Mouse (Mus musculus) E14TG2a.4 (cell line): ENCODE measurements around the gene Timeless.

ENCODE experiments used
- CTCF ChIP-seq: conservative IDR thresholded peaks from 2 replicates; pipeline ENCODE4 v1.5.1; 2014; ENCODE audit warnings: low read length
- NANOG ChIP-seq: IDR thresholded peaks from 2 replicates; pipeline ENCODE4 v1.6.1; 2014; ENCODE audit warnings: borderline replicate concordance, low read length, mixed read lengths

DNA sequence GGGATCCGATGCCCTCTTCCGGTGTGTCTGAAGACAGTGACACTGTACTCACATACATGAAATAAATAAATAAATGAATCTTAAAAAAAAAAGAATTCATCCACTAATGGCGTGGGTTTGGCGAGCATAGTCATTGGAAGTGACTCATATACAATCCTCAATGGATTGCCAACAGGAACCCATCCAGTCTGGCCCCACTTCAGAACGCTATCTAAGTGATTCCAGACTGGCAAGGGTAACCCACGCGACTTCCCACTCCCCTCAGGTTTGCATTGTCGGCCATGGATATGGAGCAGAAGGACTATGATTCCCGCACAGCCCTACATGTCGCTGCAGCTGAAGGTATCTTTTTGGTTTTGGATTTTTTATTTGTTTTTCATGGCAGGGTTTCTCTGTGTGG, 23.5 kb upstream of the Timeless start:
- TF ChIP-seq CTCF (no peak), NANOG (no peak)
